Mouse (Mus musculus): Measurements from ENCODE around the gene Unk. TPM values are rescaled to one million over a fixed set of nuclear protein-coding genes. Genes with fewer than 3 reads are reported as not detected.

Unk gene
- polyA plus RNA-seq, 1 experiment from 2014 or later, result 8.3 TPM

DNA sequence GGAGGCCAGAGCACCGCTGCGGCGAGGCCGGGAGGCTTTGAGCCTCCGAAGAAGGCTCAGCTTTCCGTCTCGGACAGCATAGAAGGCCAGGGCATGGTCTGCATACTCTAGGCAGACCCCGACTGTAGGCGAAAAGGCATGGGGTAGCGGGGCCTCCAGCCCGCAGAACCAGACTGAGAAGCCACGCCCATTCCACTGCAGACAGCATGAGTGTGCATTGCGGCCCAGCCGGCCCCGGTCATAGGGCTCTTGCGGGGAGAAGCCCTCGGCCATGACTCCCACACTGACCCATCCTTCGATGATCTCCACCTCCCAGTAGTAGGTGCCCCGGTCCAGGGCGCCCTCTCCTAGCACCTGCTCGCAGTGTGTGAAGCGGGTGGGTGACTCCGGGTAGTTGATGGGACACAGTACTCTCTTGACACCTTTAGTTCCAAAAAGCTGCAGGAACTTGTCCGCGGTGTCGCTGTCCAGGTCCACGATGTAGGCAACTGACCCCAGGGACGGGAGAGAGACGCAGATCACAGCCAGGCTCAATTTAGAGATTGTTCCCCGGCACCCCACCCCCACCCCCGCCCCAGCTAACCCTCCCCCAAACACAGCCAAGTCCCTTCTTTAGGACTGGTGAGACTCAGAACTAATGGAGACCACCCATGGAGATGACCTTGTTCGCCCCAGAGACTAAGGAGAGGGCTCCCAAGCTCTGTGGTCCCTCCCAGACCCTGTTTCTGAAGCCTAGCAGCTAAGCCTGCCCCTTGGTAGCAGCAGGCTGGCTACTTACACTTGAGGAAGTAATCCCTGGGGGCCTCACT lies 76.2 kb downstream of the Unk start:
- H3K4me3 ChIP-seq (ENCODE audit: low read depth, low read length), result no peak overlapping the region

GRCm38 (mm10) chr11:116106963-116107776 lies 77.0 kb downstream of the Unk start:
- 49% methylated on average over 14 of the region's 14 CpGs for WGBS
- H3K9me3 ChIP-seq (ENCODE audit: control insufficient read depth, low read length), result no peaks in the 10 kb centered on the region
- H3K4me1 ChIP-seq (replicated peaks; ENCODE audit: control insufficient read depth, insufficient read depth), result peaks cover 35% of the 10 kb centered on the region
- DNase-seq (ENCODE audit: low spot score), result peak; percentile 46
- peak overlapping the region; percentile 79 for H3K4me2 ChIP-seq (replicated peaks; ENCODE audit: low read depth)
- H3K27ac ChIP-seq (replicated peaks), result peak overlapping the region; percentile 86
- peak overlapping the region; percentile 80; the same call in 1 of the 2 replicates for H3K9ac ChIP-seq (ENCODE audit: low read length)
- H3K4me3 ChIP-seq (ENCODE audit: low read depth, low read length), result peak overlapping the region; percentile 71; the same call in 1 of the 2 replicates
- no peaks in the 10 kb centered on the region for H3K27me3 ChIP-seq (ENCODE audit: control insufficient read depth, insufficient read depth, low read length)
- no peak for ATAC-seq (ENCODE audit: low FRiP score, low TSS enrichment)
- peak; percentile 59 for TF ChIP-seq CTCF (IDR thresholded peaks at IDR 0.05; ENCODE audit: low read depth)
- TF ChIP-seq EP300 (optimal IDR thresholded peaks at IDR 0.05), result no peak
- 0 out of 2 replicates have a peak, but pooled peaks cover 2% of the 10 kb centered on the region for H3K36me3 ChIP-seq (ENCODE audit: control insufficient read depth, insufficient read depth, low read length)

More for the DNA sequence above, 76.2 kb downstream of the Unk start:
- WGBS, result 44% methylated on average over 32 of the region's 32 CpGs
- ATAC-seq (ENCODE audit: low FRiP score, low TSS enrichment) (no peak), DNase-seq (ENCODE audit: low spot score) (peak; percentile 62)
- H3K9me3 ChIP-seq (ENCODE audit: control insufficient read depth, low read length), result no peaks in the 10 kb centered on the region
- no peak overlapping the region; the same call in none of the 2 replicates for H3K27ac ChIP-seq (replicated peaks)
- H3K4me2 ChIP-seq (replicated peaks; ENCODE audit: low read depth), result peak overlapping the region; percentile 79
- 0 out of 2 replicates have a peak, but pooled peaks cover 2% of the 10 kb centered on the region for H3K36me3 ChIP-seq (ENCODE audit: control insufficient read depth, insufficient read depth, low read length)
- 0 out of 2 replicates have a peak overlapping the region, but pooled peaks have one; percentile 27 for H3K9ac ChIP-seq (ENCODE audit: low read length)
- no peaks in the 10 kb centered on the region for H3K27me3 ChIP-seq (ENCODE audit: control insufficient read depth, insufficient read depth, low read length)
- TF ChIP-seq EP300 (optimal IDR thresholded peaks at IDR 0.05), result no peak
- TF ChIP-seq CTCF (IDR thresholded peaks at IDR 0.05; ENCODE audit: low read depth), result no peak
- H3K4me1 ChIP-seq (replicated peaks; ENCODE audit: control insufficient read depth, insufficient read depth), result peaks cover 41% of the 10 kb centered on the region

DNA sequence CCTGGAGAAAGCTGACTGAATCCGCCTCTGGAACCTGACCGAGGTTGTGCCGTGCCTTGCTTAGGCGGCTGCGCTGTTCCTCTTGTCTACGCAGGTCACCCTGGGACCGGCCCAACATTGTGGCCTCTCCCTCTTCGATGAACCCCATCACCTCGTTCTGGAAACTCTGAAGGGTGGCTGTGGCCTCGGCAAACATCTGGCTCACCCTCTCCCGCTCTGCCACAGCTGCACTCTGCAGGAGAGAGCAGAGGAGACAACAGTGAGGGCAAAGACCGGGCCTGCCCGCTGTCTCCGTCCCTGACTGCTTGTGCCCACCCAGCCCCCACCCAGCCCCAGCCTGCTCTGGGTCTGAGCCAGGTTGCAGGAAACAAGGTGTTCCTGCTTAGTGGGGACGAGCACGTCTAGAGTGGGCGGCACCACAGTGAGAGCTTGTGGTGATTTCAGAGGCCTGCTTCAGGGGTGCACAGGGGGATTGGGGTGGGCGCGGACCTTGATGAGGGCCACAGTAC lies 77.7 kb downstream of the Unk start:
- H3K4me3 ChIP-seq (ENCODE audit: low read depth, low read length), result peak overlapping the region; percentile 71; the same call in 1 of the 2 replicates
- H3K9ac ChIP-seq (ENCODE audit: low read length), result peak overlapping the region; percentile 80
- H3K36me3 ChIP-seq (ENCODE audit: control insufficient read depth, insufficient read depth, low read length), result 0 out of 2 replicates have a peak, but pooled peaks cover 2% of the 10 kb centered on the region
- ATAC-seq (ENCODE audit: low FRiP score, low TSS enrichment) (peak; percentile 5; the same call in 1 of the 2 replicates), DNase-seq (ENCODE audit: low spot score) (peak; percentile 49)
- 34% methylated on average over 19 of the region's 19 CpGs for WGBS
- TF ChIP-seq CTCF (IDR thresholded peaks at IDR 0.05; ENCODE audit: low read depth) (0 out of 2 replicates have a peak, but pooled peaks have one; percentile 1), EP300 (optimal IDR thresholded peaks at IDR 0.05) (no peak)
- H3K27ac ChIP-seq (replicated peaks), result peak overlapping the region; percentile 86
- no peaks in the 10 kb centered on the region for H3K27me3 ChIP-seq (ENCODE audit: control insufficient read depth, insufficient read depth, low read length)
- H3K4me2 ChIP-seq (replicated peaks; ENCODE audit: low read depth), result peak overlapping the region; percentile 79
- peaks cover 32% of the 10 kb centered on the region for H3K4me1 ChIP-seq (replicated peaks; ENCODE audit: control insufficient read depth, insufficient read depth)
- H3K9me3 ChIP-seq (ENCODE audit: control insufficient read depth, low read length), result no peaks in the 10 kb centered on the region

DNA sequence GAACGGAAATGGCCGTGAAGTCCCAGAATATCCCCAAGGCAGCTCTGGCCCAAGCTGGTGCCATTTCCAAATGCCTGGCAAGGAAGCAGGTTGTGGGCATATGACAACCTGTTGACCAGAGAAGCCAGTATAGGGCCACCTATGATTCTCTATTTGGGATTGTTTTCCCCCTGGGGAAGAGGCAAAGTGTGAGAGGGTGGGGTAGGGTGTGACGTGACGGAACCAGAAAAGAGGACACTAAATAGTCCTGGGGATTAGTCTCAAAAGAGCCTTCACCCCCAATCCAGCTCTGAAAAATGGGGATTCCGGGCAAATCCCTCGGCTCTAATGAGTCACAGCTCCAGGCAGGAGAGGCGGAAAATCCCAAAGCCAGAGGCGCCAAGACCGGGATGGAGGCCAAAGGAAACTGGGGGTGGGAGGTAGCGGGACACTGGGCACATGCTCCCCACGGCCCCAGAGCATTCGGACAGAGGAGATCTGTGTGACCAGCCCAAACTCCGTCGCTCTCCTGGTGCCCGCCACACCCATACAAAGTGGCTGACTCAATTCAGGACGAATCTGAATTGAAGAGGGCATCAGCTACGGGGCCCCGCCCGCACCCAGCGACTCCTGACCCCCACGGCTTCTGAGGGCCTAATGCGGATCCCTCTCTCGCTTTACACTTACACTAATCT lies 78.5 kb downstream of the Unk start:
- no peaks in the 10 kb centered on the region for H3K27me3 ChIP-seq (ENCODE audit: control insufficient read depth, insufficient read depth, low read length)
- peaks cover 25% of the 10 kb centered on the region for H3K4me1 ChIP-seq (replicated peaks; ENCODE audit: control insufficient read depth, insufficient read depth)
- 0 out of 2 replicates have a peak, but pooled peaks cover 2% of the 10 kb centered on the region for H3K36me3 ChIP-seq (ENCODE audit: control insufficient read depth, insufficient read depth, low read length)
- WGBS, result 5% methylated on average over 22 of the region's 23 CpGs
- H3K4me3 ChIP-seq (ENCODE audit: low read depth, low read length), result peak overlapping the region; percentile 71
- H3K9me3 ChIP-seq (ENCODE audit: control insufficient read depth, low read length), result no peaks in the 10 kb centered on the region
- DNase-seq (ENCODE audit: low spot score) (peak; percentile 50), ATAC-seq (ENCODE audit: low FRiP score, low TSS enrichment) (no peak)
- no peak for TF ChIP-seq CTCF (IDR thresholded peaks at IDR 0.05; ENCODE audit: low read depth)
- TF ChIP-seq EP300 (optimal IDR thresholded peaks at IDR 0.05), result peak; percentile 26
- H3K9ac ChIP-seq (ENCODE audit: low read length), result peak overlapping the region; percentile 80
- H3K27ac ChIP-seq (replicated peaks), result peak overlapping the region; percentile 86
- H3K4me2 ChIP-seq (replicated peaks; ENCODE audit: low read depth), result peak overlapping the region; percentile 79

DNA sequence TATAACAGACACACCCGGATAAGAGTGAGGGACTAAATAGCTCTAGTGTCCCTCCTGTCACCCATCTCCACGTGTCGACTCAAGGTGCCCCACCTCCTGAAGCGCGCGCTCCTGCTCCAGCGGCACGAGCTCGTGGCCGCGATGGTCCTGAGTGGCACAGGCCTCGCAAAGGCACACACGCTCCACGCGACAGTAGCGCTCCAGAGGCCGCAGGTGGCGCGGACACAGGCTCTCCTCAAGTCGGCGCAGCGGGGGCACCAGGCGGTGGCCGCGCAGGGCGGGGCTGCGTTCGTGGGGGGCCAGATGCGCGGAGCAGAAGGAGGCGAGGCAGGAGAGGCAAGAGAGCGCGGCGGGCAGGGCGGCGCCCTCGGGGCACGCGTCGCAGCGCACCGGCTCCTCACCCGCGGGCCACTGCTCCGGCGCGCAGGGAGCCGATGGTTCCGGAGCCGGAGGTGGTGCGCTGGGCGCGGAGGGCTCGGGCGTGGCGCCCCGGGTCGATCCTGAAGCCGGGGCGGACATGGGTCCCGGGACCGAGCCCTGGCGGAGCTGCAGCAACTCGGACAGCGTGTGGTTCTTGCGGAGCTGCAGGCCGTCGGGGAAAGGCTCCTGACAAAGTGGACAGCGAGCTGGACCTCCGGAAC lies 79.4 kb downstream of the Unk start:
- Histone ChIP-seq H3K27ac (replicated peaks) (peak overlapping the region; percentile 86), H3K4me2 (replicated peaks; ENCODE audit: low read depth) (peak overlapping the region; percentile 79), H3K27me3 (ENCODE audit: control insufficient read depth, insufficient read depth, low read length) (no peaks in the 10 kb centered on the region), H3K36me3 (ENCODE audit: control insufficient read depth, insufficient read depth, low read length) (0 out of 2 replicates have a peak, but pooled peaks cover 2% of the 10 kb centered on the region), H3K4me3 (ENCODE audit: low read depth, low read length) (peak overlapping the region; percentile 71), H3K9me3 (ENCODE audit: control insufficient read depth, low read length) (no peaks in the 10 kb centered on the region), H3K4me1 (replicated peaks; ENCODE audit: control insufficient read depth, insufficient read depth) (peaks cover 18% of the 10 kb centered on the region), H3K9ac (ENCODE audit: low read length) (peak overlapping the region; percentile 80)
- under 1% methylated on average over 55 of the region's 70 CpGs for WGBS
- no peak for TF ChIP-seq EP300 (optimal IDR thresholded peaks at IDR 0.05)
- peak; percentile 41 for TF ChIP-seq CTCF (IDR thresholded peaks at IDR 0.05; ENCODE audit: low read depth)
- DNase-seq (ENCODE audit: low spot score) (peak; percentile 62), ATAC-seq (ENCODE audit: low FRiP score, low TSS enrichment) (peak; percentile 15)

Data from stomach, postnatal 0 days (tissue).